Mouse (Mus musculus): ENCODE results near the gene Vmn2r82.
"Not testable (repeated sequence)": the region's sequence is repeated elsewhere in the genome, so short reads cannot be mapped to it uniquely, and the experiment has no call there.

The Vmn2r82 gene

GRCm38 (mm10) chr10:79356220-79356619, at the start of gene Vmn2r82:
TSS of gene Vmn2r82 (plus strand) at chr10:79356520.
- DNase-seq (ENCODE audit: low spot score): not testable (repeated sequence)

- not testable (repeated sequence) for DNase-seq (ENCODE audit: low spot score)
These were observed 34.1 kb upstream of the Vmn2r82 start for GRCm38 (mm10) chr10:79322033-79322736.

GRCm38 (mm10) chr10:79322737-79323086, 33.6 kb upstream of the Vmn2r82 start:
- no peak for DNase-seq (ENCODE audit: low spot score)

GRCm38 (mm10) chr10:79399946-79400700, 43.8 kb downstream of the Vmn2r82 start:
- not testable (repeated sequence) for DNase-seq (ENCODE audit: low spot score)

- no peak for DNase-seq (ENCODE audit: low spot score)
These were observed 60.9 kb downstream of the Vmn2r82 start for GRCm38 (mm10) chr10:79417142-79417771.

- DNase-seq (ENCODE audit: low spot score): not testable (repeated sequence)
These were observed 61.5 kb downstream of the Vmn2r82 start for GRCm38 (mm10) chr10:79417772-79418170.

GRCm38 (mm10) chr10:79435141-79435820, 79.0 kb downstream of the Vmn2r82 start:
- not testable (repeated sequence) for DNase-seq (ENCODE audit: low spot score)
